Mouse (Mus musculus) CH12.LX (cell line): ENCODE results near the gene Rasgrf2. TPM values are rescaled to one million over a fixed set of nuclear protein-coding genes. Genes with fewer than 3 reads are reported as not detected.

ENCODE experiments used
- DNase-seq: peaks from one replicate; pipeline ENCODE4 v3.0.0-alpha.2; 2013; ENCODE audit errors: extremely low read depth
- H3K27ac ChIP-seq: 2 replicates; pipeline ENCODE4 v1.5.1; 2012; ENCODE audit warnings: low read depth, mild to moderate bottlenecking, control low read depth, moderate library complexity; ENCODE audit not compliant: insufficient read depth
- H3K27me3 ChIP-seq: replicated peaks from 2 replicates; pipeline ENCODE3; 2012; ENCODE audit warnings: inconsistent platforms
- H3K36me3 ChIP-seq, 2 experiments: replicated peaks in 1 of 2; 2 replicates each; pipeline versions ENCODE3 to v1.6.1; 2012; ENCODE audit warnings: inconsistent platforms in 1 of 2, low read length in 1 of 2, mild to moderate bottlenecking in 1 of 2, mixed read lengths in 1 of 2, moderate library complexity in 1 of 2; ENCODE audit not compliant: control insufficient read depth in 1 of 2, insufficient read depth in 1 of 2
- H3K4me1 ChIP-seq, 2 experiments: 2 replicates each; pipeline ENCODE4 v1.6.1; 2012; ENCODE audit warnings: inconsistent platforms in 1 of 2, moderate library complexity in 1 of 2; ENCODE audit not compliant: insufficient read depth in 2 of 2, control insufficient read depth in 1 of 2
- H3K4me2 ChIP-seq: 2 replicates; pipeline ENCODE4 v1.6.1; 2012; ENCODE audit warnings: low read depth, mild to moderate bottlenecking, control low read depth; ENCODE audit not compliant: poor library complexity, insufficient read depth, severe bottlenecking
- H3K4me3 ChIP-seq, 3 experiments: fragments of 150-350 bp in 1 of 3; sonication (generic) in 1 of 3; replicated peaks in 1 of 3; 2 replicates each; pipeline versions ENCODE3 to v1.5.1; 2011 to 2012; ENCODE audit warnings: low read depth in 2 of 3, low read length in 2 of 3, mild to moderate bottlenecking in 2 of 3, moderate library complexity in 2 of 3, control low read depth in 1 of 3, improper control_type of control experiment in 1 of 3, inconsistent platforms in 1 of 3, mixed read lengths in 1 of 3; ENCODE audit not compliant: poor library complexity in 1 of 3
- H3K79me2 ChIP-seq: replicated peaks from 2 replicates; pipeline ENCODE4 v1.6.1; 2012; ENCODE audit warnings: mild to moderate bottlenecking, moderate library complexity; ENCODE audit not compliant: control insufficient read depth, poor library complexity, insufficient read depth, severe bottlenecking; ENCODE audit errors: extremely low read depth
- H3K9ac ChIP-seq: 2 replicates; pipeline ENCODE4 v1.6.1; 2012; ENCODE audit warnings: low read depth, mild to moderate bottlenecking, control low read depth, moderate library complexity; ENCODE audit not compliant: insufficient read depth
- H3K9me3 ChIP-seq: replicated peaks from 2 replicates; pipeline ENCODE3; 2012; ENCODE audit warnings: low read length, inconsistent platforms, mixed read lengths
- CHD1 ChIP-seq: IDR thresholded peaks from 2 replicates; pipeline ENCODE4 v1.6.1; 2012; ENCODE audit warnings: low read depth, low read length, improper control_type of control experiment, inconsistent platforms
- CHD2 ChIP-seq: IDR thresholded peaks from 2 replicates; pipeline ENCODE4 v1.6.1; 2011; ENCODE audit warnings: low read length, improper control_type of control experiment
- CTCF ChIP-seq, 2 experiments: IDR thresholded peaks in 1 of 2; conservative IDR thresholded peaks in 1 of 2; 2 replicates each; pipeline ENCODE4 v1.5.1; 2011 to 2012; ENCODE audit warnings: low read depth in 2 of 2, low read length in 2 of 2, improper control_type of control experiment in 1 of 2, inconsistent platforms in 1 of 2, mild to moderate bottlenecking in 1 of 2, moderate library complexity in 1 of 2
- ELF1 ChIP-seq: IDR thresholded peaks from 2 replicates; pipeline ENCODE4 v1.6.1; 2014; ENCODE audit warnings: low read depth, mild to moderate bottlenecking, inconsistent platforms, low read length, improper control_type of control experiment
- GABPA ChIP-seq: IDR thresholded peaks from 2 replicates; pipeline ENCODE4 v1.6.1; 2012; ENCODE audit warnings: low read depth, low read length, improper control_type of control experiment, inconsistent platforms; ENCODE audit not compliant: insufficient replicate concordance
- JUN ChIP-seq: IDR thresholded peaks from 2 replicates; pipeline ENCODE4 v1.6.1; 2011; ENCODE audit warnings: low read depth, mild to moderate bottlenecking, low read length, improper control_type of control experiment, moderate library complexity; ENCODE audit not compliant: insufficient read depth
- JUND ChIP-seq: conservative IDR thresholded peaks from 2 replicates; pipeline ENCODE4 v1.6.1; 2011; ENCODE audit warnings: low read depth, low read length, improper control_type of control experiment
- MAX ChIP-seq: IDR thresholded peaks from 2 replicates; pipeline ENCODE4 v1.6.1; 2011; ENCODE audit warnings: low read length, improper control_type of control experiment
- NELFE ChIP-seq: IDR thresholded peaks from 2 replicates; pipeline ENCODE4 v1.6.1; 2011; ENCODE audit warnings: low read depth, low read length, improper control_type of control experiment
- NRF1 ChIP-seq: IDR thresholded peaks from 2 replicates; pipeline ENCODE4 v1.6.1; 2014; ENCODE audit warnings: low read depth, mild to moderate bottlenecking, inconsistent platforms, low read length, improper control_type of control experiment, moderate library complexity
- POLR2AphosphoS2 ChIP-seq: IDR thresholded peaks from 2 replicates; pipeline ENCODE4 v1.6.1; 2011; ENCODE audit warnings: low read depth, low read length, improper control_type of control experiment
- UBTF ChIP-seq: IDR thresholded peaks from 2 replicates; pipeline ENCODE4 v1.6.1; 2012; ENCODE audit warnings: low read depth, mild to moderate bottlenecking, inconsistent platforms, low read length, improper control_type of control experiment, moderate library complexity
- USF1 ChIP-seq: IDR thresholded peaks from 2 replicates; pipeline ENCODE4 v1.6.1; 2014; ENCODE audit warnings: low read depth, mild to moderate bottlenecking, inconsistent platforms, low read length, improper control_type of control experiment
- ZC3H11A ChIP-seq: IDR thresholded peaks from 2 replicates; pipeline ENCODE4 v1.6.1; 2012; ENCODE audit warnings: low read depth, mild to moderate bottlenecking, inconsistent platforms, low read length, improper control_type of control experiment
- ZNF384 ChIP-seq: IDR thresholded peaks from 2 replicates; pipeline ENCODE4 v1.6.1; 2012; ENCODE audit warnings: low read depth, low read length, improper control_type of control experiment, inconsistent platforms
- dilution Hi-C: fragments of 300-500 bp; cut with MboI; formaldehyde crosslinking; loops from 2 replicates; pipeline ENCODE4 v1.14.3; 2020; ENCODE audit warnings: low sequenced_read_pairs; ENCODE audit not compliant: extremely low pct_unique_long_range_greater_than_20kb, extremely low pct_ligation_motif_present
- in situ Hi-C: fragments of 300-500 bp; cut with MboI; formaldehyde crosslinking; loops from 3 replicates; pipeline ENCODE4 v1.14.3; 2019; ENCODE audit warnings: low sequenced_read_pairs, low pct_ligation_motif_present, low pct_unique_long_range_greater_than_20kb, mixed read lengths
- polyA plus RNA-seq: library from polyadenylated mRNA; unstranded; fragments of >175 nt; gene quantifications from 2 replicates; pipeline ENCODE4 v1.2.1, GENCODE M21; 2012; ENCODE audit warnings: low read depth; ENCODE audit not compliant: insufficient read length
- total RNA-seq, 2 experiments: library from RNA; depleted of rRNA; stranded (reverse); fragments of 300-350 nt in 1 of 2; fragments of >200 nt in 1 of 2; gene quantifications; 2 replicates each; pipeline ENCODE4 v1.2.3; 2012 to 2014

The Rasgrf2 gene
- total and polyA plus RNA-seq, 3 experiments, result 2.6 to 5.0 (median 4.7) TPM

DNA sequence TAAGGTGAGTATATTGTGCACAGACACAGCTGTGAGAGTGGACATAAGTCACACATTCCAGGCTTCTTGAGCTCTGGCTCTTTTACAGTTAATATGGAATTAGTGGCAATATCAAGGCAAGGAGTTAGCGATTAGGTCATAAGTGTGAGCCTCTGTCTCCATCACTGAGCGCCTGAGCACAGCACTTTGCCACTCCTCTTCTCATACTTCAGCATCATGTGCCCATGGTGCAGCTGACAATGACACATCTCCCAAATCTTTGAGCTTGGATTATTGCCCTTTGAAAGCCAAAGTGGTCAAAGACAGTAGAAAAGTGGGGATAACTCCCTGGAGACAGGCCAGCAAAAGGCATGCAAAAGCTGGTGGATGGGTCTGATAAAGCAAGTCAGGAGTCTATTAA is 175.8 kb downstream of the Rasgrf2 start:
- peaks cover 0 to 7% of the 10 kb centered on the region in 2 experiments for H3K36me3 ChIP-seq
- no peak for TF ChIP-seq UBTF
- in situ Hi-C loops, result no loop called here
- no peak overlapping the region for H3K4me3 ChIP-seq
- H3K9me3 ChIP-seq, result no peaks in the 10 kb centered on the region
- H3K4me2 ChIP-seq, result no peak overlapping the region
- DNase-seq, result no peak
- no peak overlapping the region for H3K27ac ChIP-seq
- no peaks in the 10 kb centered on the region for H3K79me2 ChIP-seq
- H3K27me3 ChIP-seq, result no peaks in the 10 kb centered on the region
- no peak overlapping the region for H3K9ac ChIP-seq
- H3K4me1 ChIP-seq, result no peaks in the 10 kb centered on the region
- dilution Hi-C loops, result no loop called here

GRCm38 (mm10) chr13:91955175-91955574 is 176.3 kb downstream of the Rasgrf2 start:
- no peak overlapping the region for H3K9ac ChIP-seq
- no peak overlapping the region for H3K27ac ChIP-seq
- dilution Hi-C loops, result no loop called here
- in situ Hi-C loops, result no loop called here
- H3K4me3 ChIP-seq, result no peak overlapping the region
- H3K4me2 ChIP-seq, result no peak overlapping the region
- no peaks in the 10 kb centered on the region for H3K9me3 ChIP-seq
- no peaks in the 10 kb centered on the region for H3K79me2 ChIP-seq
- no peaks in the 10 kb centered on the region for H3K27me3 ChIP-seq
- no peaks in the 10 kb centered on the region for H3K4me1 ChIP-seq
- DNase-seq, result no peak
- peaks cover 0 to 6% of the 10 kb centered on the region in 2 experiments for H3K36me3 ChIP-seq
- no peak for TF ChIP-seq NRF1
- no peak for TF ChIP-seq CTCF (conservative IDR thresholded peaks at IDR 0.05 in 1 of 2, IDR thresholded peaks at IDR 0.05 in 1 of 2; ENCODE audit: low read depth in 2 of 2, low read length in 2 of 2)
- TF ChIP-seq ZNF384, result no peak
- no peak for TF ChIP-seq POLR2AphosphoS2
- no peak for TF ChIP-seq GABPA
- no peak for TF ChIP-seq CHD1
- TF ChIP-seq ELF1, result no peak
- TF ChIP-seq JUND, result no peak
- no peak for TF ChIP-seq JUN
- TF ChIP-seq ZC3H11A, result no peak

DNA sequence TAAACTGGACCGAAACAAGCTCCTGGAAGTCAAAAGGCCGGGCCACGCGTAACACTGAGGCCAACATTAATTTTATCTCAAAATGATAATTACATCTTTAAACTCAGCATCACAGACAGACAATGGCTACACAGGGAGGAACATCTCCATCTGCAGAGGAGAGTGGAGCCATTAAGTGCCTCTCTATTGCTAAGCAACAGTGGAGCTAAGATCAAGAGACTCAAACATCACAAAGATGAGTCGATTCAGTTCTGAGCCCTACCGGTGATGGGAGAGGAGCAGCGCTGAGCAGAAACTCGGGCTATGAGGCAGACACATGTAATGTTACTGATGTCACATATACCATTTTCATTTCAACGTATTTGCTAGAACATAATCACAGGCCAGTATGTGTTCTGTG is 191.3 kb downstream of the Rasgrf2 start:
- TF ChIP-seq NELFE (no peak), USF1 (no peak), MAX (no peak), CHD2 (no peak)
- H3K9me3 ChIP-seq, result no peaks in the 10 kb centered on the region
- in situ Hi-C loops (no loop called here), dilution Hi-C loops (no loop called here)
- H3K36me3 ChIP-seq, result no peaks in the 10 kb centered on the region
- no peak overlapping the region for H3K4me3 ChIP-seq
- no peak overlapping the region for H3K27ac ChIP-seq
- H3K9ac ChIP-seq, result no peak overlapping the region
- no peak overlapping the region for H3K4me2 ChIP-seq
- no peaks in the 10 kb centered on the region for H3K27me3 ChIP-seq
- DNase-seq, result no peak
- peaks cover 0 to 10% of the 10 kb centered on the region in 2 experiments; a peak in 2 of 4 replicates for H3K4me1 ChIP-seq
- H3K79me2 ChIP-seq, result no peaks in the 10 kb centered on the region
